Mouse (Mus musculus) induced T-regulatory cell, adult 2 months (primary cell): ENCODE measurements around the gene Kcnip3.
A peak's percentile ranks its signal among the peaks of the same experiment; 100 is the strongest.

Source experiments
- DNase-seq: peaks from one replicate; pipeline ENCODE4 v3.0.0-alpha.2; 2012; ENCODE audit warnings: low read depth

The Kcnip3 gene

DNA sequence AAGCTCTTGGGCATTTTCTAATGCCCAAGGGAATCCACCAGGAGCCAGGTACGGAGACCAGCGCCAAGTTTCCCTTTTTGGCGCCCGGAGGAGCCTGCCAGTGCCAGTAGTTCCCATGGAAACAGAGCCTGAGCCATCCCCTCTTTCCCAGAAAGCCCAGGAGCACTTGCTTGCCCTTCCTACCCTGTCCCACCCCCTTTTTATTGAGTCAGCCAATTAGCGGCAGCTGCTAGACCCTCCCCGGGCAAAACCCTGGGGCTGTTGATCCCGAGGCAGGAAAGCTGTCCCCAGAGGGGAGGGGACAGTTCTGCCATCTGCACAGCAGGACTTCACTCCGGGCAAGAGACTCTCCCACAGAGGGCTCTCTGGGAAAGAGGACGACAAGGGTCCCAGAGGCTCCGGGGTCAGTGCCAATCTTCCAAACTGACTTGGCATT, at the start of gene Kcnip3:
Gene Kcnip3 (minus strand): TSS at position 89 of the 436 bp plus-strand sequence.
- DNase-seq, result no peak

DNA sequence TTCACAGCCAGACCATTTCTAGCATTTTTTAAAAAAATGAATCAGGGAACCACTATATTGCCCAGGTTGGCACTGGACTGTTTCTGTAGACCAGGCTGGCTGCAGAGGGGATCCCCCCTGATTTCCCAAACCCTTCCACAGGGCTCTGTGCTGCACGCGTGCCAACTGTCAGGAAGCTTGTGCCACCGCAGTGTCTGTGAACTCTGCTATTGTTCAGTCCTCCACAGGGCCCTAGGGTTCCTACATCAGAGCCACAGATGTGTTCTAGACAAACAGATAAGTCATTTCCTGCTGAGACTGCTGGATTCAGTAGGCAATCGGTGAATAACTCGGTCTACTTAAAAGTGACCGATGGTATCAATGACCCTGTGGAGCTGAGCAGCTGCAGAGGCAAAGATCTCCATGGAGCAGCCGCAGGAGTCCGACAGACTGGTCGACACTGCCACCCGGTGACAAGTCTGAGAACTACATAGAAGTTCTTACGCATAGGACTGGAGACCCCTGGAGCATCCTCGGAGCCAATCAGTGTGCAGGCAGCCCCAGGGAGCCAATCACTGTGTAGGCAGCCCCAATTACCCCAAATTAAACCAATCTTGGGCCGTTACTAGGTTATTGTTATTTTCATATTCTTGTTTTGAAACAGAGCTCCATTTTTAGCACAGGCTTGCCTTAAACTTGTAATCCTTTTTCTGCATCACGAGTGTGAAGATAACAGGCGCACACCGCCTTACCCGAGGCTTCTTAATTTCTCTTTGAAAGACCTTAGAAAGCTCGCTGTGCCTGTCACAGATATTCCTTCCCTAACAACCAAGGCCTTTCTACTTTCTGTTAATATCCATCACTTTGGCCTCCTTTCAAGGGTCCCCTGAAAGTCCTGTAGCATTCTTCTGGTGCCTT, 37.4 kb upstream of the Kcnip3 start:
- DNase-seq, result peak; percentile 57

DNA sequence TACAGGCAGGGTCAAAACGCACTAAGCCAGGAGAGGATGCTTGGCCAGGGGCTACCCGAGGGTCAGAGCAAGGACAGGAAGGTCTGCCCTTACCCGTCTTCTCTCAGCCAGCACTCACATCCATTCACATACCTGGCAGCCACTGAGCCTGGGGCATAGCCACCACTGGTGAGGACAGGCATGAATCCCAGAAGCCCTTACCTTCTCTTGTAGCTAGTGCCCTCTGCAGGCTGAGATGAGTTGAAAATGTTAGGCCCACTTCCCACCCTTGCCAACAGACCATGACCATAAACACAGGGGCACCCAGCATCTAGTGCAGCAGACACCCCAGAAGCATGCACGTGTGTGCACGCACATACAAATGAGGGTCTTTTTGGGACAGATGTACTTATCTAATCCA, 29.2 kb upstream of the Kcnip3 start:
- DNase-seq, result no peak

DNA sequence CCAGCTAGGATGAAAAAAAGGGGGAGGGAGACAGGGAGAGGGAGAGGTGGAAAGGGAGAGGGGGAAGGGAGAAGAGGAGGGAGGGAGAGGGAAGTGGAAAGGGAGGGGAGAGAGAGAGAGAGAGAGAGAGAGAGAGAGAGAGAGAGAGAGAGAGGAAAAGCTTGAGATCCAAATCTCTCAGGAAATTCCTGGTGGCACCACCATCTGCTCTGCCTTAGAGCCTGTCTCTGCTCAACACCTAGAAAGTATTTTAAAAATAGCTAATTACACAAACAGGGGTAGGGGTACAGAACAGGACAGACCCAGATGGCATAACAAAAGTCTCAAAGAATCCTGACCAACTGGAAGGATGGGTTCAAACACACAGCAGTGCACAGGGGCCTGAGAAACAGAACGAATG, 28.6 kb upstream of the Kcnip3 start:
- no peak for DNase-seq

DNA sequence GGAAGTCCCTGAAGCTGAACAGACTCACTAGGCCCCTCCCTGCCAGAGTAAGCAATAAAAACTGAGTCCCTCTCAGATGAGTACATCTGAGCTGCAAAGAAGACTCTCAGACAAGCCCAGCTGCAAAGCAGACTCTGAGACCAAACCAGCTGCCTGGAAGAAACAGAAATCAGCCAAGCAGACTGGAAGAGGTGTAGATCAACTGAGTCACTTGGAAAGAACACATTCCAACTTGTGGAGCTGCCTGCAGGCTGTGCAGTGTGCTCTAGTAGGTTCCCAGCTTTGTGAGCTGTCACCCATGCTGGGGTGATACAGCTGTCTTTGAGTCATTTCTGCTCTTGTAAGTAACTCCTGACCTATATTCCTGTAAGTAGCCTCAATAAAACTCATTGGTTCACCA, 27.8 kb upstream of the Kcnip3 start:
- no peak for DNase-seq

DNA sequence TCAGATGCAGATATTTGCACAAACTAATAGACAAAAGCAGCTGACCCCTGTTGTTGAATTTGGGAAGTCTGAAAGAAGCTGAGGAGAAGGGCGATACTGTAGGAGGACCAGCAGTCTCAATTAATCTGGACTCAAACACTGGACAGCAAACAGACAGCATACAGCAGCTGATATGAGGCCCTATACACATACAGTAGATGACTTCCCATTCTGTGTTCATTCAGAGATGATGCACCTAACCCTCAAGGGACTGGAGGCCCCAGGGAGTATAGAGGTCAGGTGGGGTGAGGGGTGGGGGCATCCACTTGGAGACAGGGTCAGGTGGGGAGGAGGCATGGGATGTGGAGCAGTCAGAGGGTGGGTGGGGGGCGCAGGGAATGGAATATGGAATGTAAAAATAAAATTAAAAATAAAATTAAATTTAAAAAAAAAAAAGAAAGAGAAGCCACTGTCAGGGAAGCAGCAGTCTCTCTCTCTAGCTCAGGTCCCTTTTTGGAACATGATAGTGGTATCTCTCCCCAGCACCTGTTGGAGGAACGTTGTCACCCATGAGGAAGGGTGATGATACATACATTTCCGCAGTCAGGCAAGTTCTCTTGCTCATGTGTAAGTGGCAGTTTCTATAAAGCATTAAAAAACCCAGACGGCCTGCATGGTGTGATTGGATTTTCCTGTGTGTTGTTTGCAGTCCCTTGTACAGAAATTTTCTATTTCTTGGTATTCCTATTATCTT, 26.6 kb upstream of the Kcnip3 start:
- DNase-seq, result no peak

DNA sequence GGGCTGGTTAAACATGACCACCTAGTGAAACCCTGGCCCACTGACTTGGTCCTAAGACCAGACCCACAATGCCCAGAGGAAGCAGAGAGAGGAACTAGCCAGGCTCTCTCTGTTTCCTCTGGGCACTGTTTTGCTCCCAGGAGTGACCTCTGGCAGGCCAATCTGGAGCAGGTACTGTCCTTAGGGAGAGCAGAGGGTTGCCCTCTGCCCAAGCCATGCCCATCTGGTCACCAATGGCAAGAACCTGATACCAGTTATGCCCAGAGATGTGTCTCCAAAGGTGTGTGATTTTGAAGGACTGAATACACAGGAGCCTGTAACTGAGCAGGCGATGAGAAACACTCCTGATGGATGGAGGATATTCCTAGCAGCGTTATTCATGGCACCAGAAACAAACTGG, 19.8 kb upstream of the Kcnip3 start:
- DNase-seq, result no peak

DNA sequence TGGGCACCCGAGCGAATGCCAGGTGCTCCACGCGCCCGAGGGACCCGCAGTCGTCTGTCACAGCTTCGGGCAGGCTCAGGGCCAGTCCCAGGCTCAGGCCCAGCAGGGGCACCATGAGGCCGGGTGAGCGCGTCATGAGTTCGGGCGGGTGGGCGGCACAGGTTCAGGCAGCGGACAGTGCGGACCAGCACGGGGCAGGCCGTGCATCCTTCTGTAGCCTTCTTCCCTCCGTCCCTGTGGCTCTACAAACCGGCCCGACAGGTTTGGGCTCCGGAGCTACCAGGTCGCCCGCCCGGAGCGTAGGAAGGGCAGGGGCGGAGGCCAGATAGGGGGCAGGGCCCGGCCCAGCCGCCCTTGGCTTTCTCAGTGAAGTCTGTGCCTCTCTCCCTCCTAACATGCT, 19.3 kb upstream of the Kcnip3 start, which contains the start of gene Prom2:
Gene Prom2 (minus strand): TSS at position 283 of the 400 bp plus-strand sequence.
- DNase-seq, result no peak

DNA sequence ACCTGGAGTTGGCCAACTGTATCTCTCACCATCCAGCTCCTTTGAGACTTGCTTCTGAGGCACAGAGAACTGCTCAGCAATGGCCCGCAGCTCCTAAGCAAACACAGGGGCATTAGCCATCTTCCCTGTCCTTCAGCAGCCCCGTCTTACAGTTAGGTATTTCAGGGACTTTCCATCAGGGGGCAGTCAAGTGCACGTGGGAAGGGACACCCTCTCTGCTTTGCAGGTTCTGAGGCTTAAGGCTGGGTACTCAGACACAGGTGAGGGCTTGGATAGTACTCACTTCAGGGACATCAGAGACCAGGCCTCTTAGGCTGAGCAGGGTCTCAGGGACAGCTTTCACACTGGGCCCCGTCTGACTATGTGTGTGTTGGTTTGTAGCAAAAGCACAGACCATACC, 17.6 kb upstream of the Kcnip3 start:
- no peak for DNase-seq

DNA sequence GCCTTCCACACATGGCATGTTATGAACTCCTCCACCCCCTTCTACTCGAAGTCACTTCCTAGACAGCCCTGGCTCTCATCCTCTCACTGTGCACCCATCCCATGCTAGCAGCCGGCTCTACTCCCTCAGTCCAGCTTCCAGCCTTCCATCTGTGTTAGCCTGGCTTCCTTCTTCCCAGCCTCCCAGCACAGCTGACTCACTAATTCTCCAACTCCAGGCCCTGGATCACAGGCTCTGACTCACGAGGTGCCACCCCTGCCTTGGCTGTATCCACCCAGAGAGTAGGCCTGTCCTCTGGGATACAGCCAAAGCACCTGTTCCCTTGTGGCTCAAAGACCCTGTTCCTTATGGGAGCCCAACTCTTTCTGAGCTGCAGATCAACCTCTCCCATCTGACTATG, 15.7 kb upstream of the Kcnip3 start:
- no peak for DNase-seq

DNA sequence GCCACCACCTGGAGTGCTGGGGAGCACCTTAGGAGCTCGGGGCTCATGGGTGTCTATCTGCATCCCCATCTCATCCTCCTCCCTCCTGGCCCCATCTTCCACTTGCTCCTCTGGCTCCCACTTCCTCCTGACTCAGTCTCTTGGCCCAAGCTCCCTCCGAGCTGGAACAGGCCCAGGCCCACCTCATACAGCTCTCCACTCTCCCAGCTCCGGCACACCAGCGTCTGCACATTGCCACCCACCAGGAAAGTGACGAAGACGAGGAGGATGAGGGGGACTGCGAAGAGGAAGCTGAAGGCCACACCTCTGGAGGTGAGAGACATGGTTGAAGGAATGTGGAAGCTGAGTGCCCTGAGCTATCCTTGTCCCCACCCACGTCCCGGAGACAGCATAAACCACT, 13.5 kb upstream of the Kcnip3 start:
- DNase-seq, result no peak

DNA sequence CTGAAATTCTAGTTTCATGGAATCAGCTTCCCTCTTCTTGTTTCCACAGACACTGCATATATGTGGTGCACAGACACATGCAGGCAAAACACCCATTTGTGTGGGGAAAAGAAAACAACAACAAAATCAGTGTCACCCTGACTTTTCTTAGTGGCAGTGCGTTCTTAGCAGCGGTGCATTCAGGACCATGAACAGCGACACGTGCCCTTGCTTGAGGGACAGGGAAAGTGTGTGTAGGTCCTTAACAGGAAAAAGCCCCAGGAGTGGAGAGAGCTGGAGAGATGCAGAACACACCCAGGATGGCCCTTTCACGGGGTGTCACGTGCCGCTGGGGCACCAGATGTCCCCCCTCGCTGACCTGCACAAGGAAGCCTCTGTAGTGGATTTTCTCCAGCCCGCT, 10.5 kb upstream of the Kcnip3 start:
- no peak for DNase-seq

DNA sequence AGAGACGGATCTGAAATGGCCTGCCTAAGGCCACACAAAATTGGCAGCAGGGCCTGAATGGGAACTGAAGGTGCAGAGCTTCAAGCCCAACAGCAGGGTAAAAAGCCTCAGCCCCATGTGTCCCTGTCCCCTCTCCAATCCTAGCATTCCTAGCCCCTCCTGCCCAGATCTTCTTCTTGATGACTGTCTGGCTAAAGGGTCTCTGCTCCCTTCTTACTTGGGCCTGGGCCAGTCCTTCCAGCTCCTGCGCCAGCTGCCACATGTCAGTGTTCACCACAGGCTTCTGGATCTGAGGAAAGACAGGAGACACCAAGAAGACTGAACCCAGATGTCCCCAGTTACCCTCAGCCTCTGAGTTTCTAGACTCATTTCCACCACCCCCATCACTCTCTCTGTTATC, 9.7 kb upstream of the Kcnip3 start:
- DNase-seq, result no peak

DNA sequence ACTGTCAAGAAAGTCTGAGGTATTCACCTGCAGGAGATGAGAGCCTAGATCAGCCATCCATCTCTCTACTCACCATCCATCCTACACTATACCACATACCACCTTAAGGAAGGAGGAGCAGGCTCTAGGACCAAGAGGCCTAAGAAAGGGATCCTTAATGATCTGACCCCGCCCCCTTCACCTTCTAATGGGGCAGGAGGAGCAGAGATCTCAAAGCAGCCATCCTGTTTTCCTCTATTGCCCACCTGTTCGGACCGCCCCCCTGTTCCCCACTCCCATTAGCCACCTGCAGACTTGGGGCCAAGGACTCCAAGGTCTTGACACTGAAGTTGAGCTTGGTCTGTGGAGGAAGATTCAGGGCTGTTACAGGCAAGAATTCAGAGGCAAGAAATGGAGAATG, 8.5 kb upstream of the Kcnip3 start:
- DNase-seq, result no peak

DNA sequence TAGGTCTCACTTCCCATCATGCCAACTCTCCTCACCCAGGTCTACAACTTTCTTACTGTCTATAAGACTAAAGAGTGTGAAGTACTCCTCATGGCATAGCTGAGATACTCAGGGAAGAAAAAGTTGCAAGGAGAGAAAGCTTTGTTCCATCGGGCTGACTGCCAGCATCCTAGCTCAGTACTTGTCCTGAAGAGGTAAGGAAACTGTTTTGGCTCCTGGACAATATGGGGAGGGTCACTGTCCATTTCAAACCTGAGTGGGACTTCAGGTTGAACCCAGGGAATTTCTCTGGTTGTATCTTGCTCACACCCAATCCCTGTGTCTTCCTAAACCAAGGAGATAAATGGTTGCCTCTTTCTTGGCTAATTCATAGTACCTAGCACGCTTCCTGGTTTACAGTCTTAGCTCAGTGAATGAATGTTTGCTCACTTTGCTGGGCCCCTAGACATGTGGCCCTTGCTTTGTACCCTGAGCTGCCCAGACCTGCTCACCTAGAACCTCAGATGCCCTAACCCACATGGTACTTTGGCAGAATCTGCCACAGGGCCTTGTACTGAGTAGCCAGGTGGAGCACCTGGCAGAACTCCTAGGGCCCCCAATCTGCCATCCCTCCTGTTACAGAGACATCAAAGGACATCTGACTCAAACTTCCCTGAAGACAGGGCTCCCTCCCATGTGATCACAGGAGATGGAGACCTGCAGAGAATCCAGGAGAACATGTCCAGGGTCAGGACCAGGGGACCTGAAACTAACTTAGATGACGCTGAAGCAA, 3.3 kb upstream of the Kcnip3 start:
- no peak for DNase-seq

DNA sequence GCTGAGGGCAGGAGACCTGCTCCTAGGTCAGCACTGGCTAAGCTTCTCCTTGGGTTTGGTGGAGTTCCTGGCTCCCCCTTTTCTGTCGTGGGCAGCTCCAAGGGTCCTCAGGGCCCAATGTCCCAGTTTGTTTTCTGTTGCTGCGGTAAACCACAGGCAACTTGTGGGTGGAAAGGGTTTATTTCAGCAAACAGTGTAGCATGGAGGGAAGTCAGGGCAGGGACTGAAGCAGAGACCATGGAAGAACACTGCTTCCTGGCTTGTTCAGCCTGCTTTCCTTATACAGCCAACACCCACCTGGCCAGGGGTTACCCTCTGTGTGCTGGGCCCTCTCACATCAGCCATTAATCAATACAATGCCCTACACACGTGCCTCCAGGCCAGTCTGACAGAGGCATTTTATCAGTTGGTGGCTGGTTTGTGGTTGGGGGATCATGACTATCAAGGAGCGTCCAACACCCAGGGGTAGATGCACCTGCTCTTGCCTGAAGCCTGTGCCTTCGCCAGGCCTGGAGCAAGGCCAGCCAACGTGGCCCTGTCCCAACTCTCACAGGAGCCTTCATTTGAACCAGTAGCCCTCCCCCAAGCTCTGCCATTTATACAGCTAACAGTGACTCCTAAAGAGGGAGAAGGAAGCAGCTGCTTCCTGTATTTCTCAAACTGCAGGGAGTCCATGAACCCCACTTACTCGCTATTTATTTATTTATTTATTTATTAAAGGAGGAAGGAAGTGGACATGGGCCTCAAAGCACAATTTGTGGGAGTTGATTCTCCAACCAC, 2.2 kb upstream of the Kcnip3 start:
- no peak for DNase-seq

DNA sequence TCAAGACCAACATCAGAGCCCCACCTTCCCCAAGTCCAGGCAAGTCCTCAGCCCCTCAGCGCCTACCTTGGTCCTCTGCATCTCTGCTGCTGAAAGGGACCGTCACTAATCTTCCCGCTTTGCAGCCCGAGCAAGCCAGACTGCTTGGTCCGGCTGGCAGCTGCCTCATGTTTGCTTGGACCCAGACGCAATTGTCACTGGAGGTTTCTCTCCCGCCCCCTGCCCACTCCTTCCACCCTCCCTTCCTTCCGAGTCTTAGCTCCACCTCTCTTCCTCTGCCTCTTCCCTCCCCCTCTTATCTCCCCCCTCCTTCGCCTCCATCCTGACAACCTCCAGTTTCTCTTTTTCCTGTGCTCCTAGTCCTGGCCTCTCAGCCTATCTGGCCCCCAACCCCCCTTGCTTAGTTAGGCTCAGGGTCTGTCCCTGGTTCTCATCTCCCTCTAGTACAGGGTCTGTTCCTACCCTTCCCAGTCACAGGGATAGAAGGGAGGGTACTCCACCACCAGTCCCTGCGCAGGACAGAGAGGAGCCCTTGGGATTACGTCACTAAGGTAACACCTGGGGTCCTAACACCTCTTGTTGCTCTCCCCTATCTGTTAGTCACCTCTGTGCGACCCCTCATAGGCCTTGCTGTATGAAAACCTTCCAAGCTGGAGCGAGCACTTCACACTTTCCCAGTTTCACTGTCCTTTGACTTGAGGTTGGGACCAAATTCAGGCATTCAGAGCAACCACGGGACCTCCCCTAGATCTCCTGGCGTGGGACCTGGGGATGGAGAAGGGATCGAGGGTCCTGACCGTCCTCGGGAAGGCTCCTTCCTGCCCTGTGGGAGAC, 505 bp downstream of the Kcnip3 start:
- DNase-seq, result no peak

DNA sequence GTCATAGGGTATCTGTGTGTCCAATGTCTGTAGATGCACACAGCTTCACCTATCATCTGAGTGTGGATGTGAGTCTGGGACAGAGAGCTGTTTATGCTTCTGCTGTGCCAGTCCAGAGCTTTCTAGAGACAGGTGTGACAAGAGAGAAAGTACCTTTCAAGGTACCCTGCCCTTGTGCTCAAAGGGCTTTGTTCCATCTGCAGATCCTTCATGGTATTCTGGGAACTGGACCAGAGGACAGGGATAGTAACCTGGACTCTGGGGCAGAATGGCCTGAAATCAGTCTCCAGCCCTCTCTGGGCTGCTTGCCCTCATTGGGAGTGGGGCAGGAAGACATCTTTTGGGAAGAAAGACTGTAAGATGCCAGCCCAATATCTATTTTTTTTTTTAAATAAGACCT, 1.8 kb downstream of the Kcnip3 start:
- DNase-seq, result no peak

DNA sequence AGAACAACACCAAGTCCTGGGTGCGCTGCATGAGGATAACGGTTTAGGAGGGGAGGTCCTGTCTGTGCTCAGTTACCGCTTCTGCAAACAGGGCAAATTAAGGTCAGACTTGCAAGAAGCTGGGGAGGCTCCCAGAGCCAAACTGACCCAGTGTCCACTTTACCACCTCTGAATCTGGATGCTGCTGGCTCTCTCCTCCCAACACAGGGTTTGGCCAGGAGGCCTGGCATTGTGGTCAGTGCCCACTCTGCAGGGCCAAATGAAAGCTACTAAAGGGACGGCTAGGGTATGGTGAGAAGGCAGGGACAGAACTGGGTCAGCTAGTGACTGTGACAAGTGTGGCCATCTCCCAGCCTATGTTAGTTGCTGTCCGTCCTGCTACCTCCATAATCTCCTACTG, 2.6 kb downstream of the Kcnip3 start:
- no peak for DNase-seq

DNA sequence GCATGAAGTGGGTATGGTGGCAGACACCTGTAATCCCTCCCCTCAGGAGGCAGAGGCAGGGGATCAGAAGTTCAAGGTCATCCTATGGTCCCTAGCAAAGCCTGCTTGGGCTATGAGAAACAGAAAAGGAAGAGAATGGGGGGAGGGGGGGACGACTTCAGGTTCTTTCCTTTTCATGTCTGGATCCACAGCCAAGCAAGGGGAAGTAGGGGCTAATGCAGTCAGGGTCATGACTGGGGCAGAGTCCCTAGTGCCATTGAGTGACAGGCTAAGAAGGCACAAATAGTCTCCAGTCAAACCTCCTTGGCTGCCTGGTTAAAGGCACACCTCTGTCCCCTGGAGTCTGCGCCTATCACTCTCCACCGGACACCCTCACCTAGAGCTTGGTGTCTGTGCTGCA, 3.1 kb downstream of the Kcnip3 start:
- no peak for DNase-seq

DNA sequence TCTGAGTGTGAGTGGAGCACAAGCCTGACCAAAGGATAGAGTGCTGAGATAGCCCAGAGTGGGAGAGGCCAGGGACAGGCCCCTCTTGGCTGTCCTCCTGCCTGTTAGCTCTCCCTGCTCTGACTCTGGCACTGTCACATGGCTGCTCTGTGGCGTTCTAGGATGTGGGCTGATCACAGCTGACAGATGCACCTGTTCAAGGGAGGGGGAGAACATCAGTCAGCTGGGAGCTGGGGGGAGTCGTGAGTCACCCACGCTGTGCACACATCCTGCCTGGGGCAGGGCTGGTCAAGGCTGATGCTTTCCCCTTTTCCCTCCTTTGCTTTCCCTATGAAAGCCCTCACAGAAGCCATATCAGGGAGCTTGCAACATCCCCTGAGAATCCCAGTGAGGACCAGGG, 3.6 kb downstream of the Kcnip3 start:
- no peak for DNase-seq
